In genomic region chr16:30187907-30188414, GRCm38 (mm10) we compare ENCODE assay signal across 8 mouse cellular contexts.
DNase-seq lines count a peak whose midpoint lies in the region; ATAC-seq and TF ChIP-seq lines count a peak whose summit lies in the region.

No protein-coding gene starts in this region.

- no peaks in the 10 kb centered on the region for H3K36me3 ChIP-seq in forebrain, embryonic 14.5 days (ENCODE audit: control insufficient read depth, insufficient read depth, low read length)
- H3K36me3 ChIP-seq in liver, postnatal 0 days (replicated peaks; ENCODE audit: insufficient read depth, low read length) = no peaks in the 10 kb centered on the region
- H3K36me3 ChIP-seq in neural tube, embryonic 13.5 days = no peaks in the 10 kb centered on the region

- H3K27ac ChIP-seq in forebrain, embryonic 14.5 days (ENCODE audit: low read depth, low read length) = no peak overlapping the region
- H3K27ac ChIP-seq in liver, postnatal 0 days (ENCODE audit: low read depth) = peak overlapping the region; percentile 80
- 0 out of 2 replicates have a peak overlapping the region, but pooled peaks have one; percentile 33 for H3K27ac ChIP-seq in neural tube, embryonic 13.5 days (replicated peaks)

- peak overlapping the region; percentile 30 for H3K4me3 ChIP-seq in forebrain, embryonic 14.5 days (ENCODE audit: low read depth, low read length)
- peak overlapping the region; percentile 29 for H3K4me3 ChIP-seq in liver, postnatal 0 days (ENCODE audit: low read depth, low read length)
- peak overlapping the region; percentile 43 for H3K4me3 ChIP-seq in neural tube, embryonic 13.5 days

- peak; percentile 50 to 68 for DNase-seq in CD8-positive naive resting alpha-beta T cell, adult 2 months (ENCODE audit: low read depth in 2 of 2, low spot score in 2 of 2)
- peak; percentile 86 for DNase-seq in forebrain, embryonic 14.5 days (ENCODE audit: low spot score)
- DNase-seq in heart, postnatal 14 days = peak; percentile 97
- peak; percentile 94 for DNase-seq in layer of hippocampus, adult 11-12 months (ENCODE audit: low spot score)
- DNase-seq in liver, postnatal 0 days = peak; percentile 89
- DNase-seq in telencephalon, adult 2 months (ENCODE audit: low read depth, low spot score) = peak; percentile 49

- H3K4me2 ChIP-seq in forebrain, embryonic 14.5 days (ENCODE audit: low read length) = peak overlapping the region; percentile 73
- peak overlapping the region; percentile 70 for H3K4me2 ChIP-seq in liver, postnatal 0 days (ENCODE audit: low read depth, low read length)
- peak overlapping the region; percentile 70 for H3K4me2 ChIP-seq in neural tube, embryonic 13.5 days

- peak; percentile 89 for TF ChIP-seq CTCF in liver, postnatal 0 days (IDR thresholded peaks at IDR 0.05; ENCODE audit: low read depth)

- peaks cover 8% of the 10 kb centered on the region for H3K4me1 ChIP-seq in forebrain, embryonic 14.5 days (ENCODE audit: control insufficient read depth, insufficient read depth, low read length)
- peaks cover 33% of the 10 kb centered on the region for H3K4me1 ChIP-seq in liver, postnatal 0 days (ENCODE audit: insufficient read depth)
- H3K4me1 ChIP-seq in neural tube, embryonic 13.5 days (replicated peaks) = peaks cover 46% of the 10 kb centered on the region

- WGBS in forebrain, embryonic 14.5 days = under 1% methylated on average over 26 of the region's 26 CpGs
- under 1% methylated on average over 25 of the region's 26 CpGs for WGBS in liver, postnatal 0 days (ENCODE audit: insufficient replicate concordance)
- under 1% methylated on average over 26 of the region's 26 CpGs for WGBS in neural tube, embryonic 13.5 days

- no peaks in the 10 kb centered on the region for H3K9me3 ChIP-seq in forebrain, embryonic 14.5 days (replicated peaks; ENCODE audit: control insufficient read depth, low read length)
- H3K9me3 ChIP-seq in liver, postnatal 0 days (ENCODE audit: low read length) = no peaks in the 10 kb centered on the region
- H3K9me3 ChIP-seq in neural tube, embryonic 13.5 days = no peaks in the 10 kb centered on the region

- TF ChIP-seq EP300 in liver, postnatal 0 days (IDR thresholded peaks at IDR 0.05; ENCODE audit: low read depth) = peak; percentile 62; the same call in 1 of the 2 replicates

- H3K9ac ChIP-seq in forebrain, embryonic 14.5 days (ENCODE audit: low read length) = peak overlapping the region; percentile 62
- peak overlapping the region; percentile 40; the same call in 1 of the 2 replicates for H3K9ac ChIP-seq in liver, postnatal 0 days (replicated peaks)
- peak overlapping the region; percentile 70 for H3K9ac ChIP-seq in neural tube, embryonic 13.5 days

- H3K27me3 ChIP-seq in forebrain, embryonic 14.5 days (replicated peaks; ENCODE audit: control insufficient read depth, insufficient read depth, low read length) = peaks cover 4% of the 10 kb centered on the region; the same call in 1 of the 2 replicates
- no peaks in the 10 kb centered on the region for H3K27me3 ChIP-seq in liver, postnatal 0 days (ENCODE audit: insufficient read depth, low read length)
- H3K27me3 ChIP-seq in neural tube, embryonic 13.5 days = peaks cover 66% of the 10 kb centered on the region

- intact Hi-C loops in heart, postnatal 14 days (cut with DNase I) = loop anchor here (1.0 to 5.0 kb wide), 7 partner anchors 47 to 459 kb away; no protein-coding TSS in a partner anchor

- peak; percentile 73 for ATAC-seq in cerebellum, adult (ENCODE audit: insufficient number of reproducible peaks, low FRiP score, low TSS enrichment)
- peak; percentile 69 for ATAC-seq in forebrain, embryonic 14.5 days
- ATAC-seq in liver, postnatal 0 days = peak; percentile 95
- ATAC-seq in neural tube, embryonic 13.5 days (ENCODE audit: low read depth) = peak; percentile 60
